Mouse (Mus musculus): ENCODE measurements at regions not wholly inside any gene's neighbourhood (a gene's known extent, or its start where the extent isn't known, plus 50 kb on each side); places are given as distances from the start of the nearest gene placed in this dataset.

- Histone ChIP-seq H3K36me3 (ENCODE audit: control insufficient read depth, insufficient read depth, low read length) (no peaks in the 10 kb centered on the region), H3K4me1 (ENCODE audit: control insufficient read depth, insufficient read depth, low read depth, low read length) (no peaks in the 10 kb centered on the region), H3K27me3 (replicated peaks; ENCODE audit: control insufficient read depth, insufficient read depth, low read length) (no peaks in the 10 kb centered on the region), H3K4me2 (ENCODE audit: low read length) (no peak overlapping the region), H3K27ac (ENCODE audit: low read depth, low read length) (no peak overlapping the region), H3K9me3 (ENCODE audit: control insufficient read depth, low read length) (no peaks in the 10 kb centered on the region), H3K9ac (ENCODE audit: low read depth, low read length) (no peak overlapping the region), H3K4me3 (ENCODE audit: low read length) (no peak overlapping the region)
- WGBS = 66% methylated on average over 3 of the region's 3 CpGs
- ATAC-seq = no peak
These were observed 308.1 kb downstream of the Gm826 start for GRCm38 (mm10) chr2:160025911-160026310.

GRCm38 (mm10) chr2:160021541-160021940 lies 312.4 kb downstream of the Gm826 start:
- H3K9ac ChIP-seq (ENCODE audit: low read depth, low read length) = no peak overlapping the region
- no peaks in the 10 kb centered on the region for H3K36me3 ChIP-seq (ENCODE audit: control insufficient read depth, insufficient read depth, low read length)
- H3K4me1 ChIP-seq (ENCODE audit: control insufficient read depth, insufficient read depth, low read depth, low read length) = peaks cover 3% of the 10 kb centered on the region; the same call in 1 of the 2 replicates
- WGBS = 74% methylated on average over 4 of the region's 4 CpGs
- no peak overlapping the region for H3K4me3 ChIP-seq (ENCODE audit: low read length)
- H3K27ac ChIP-seq (ENCODE audit: low read depth, low read length) = no peak overlapping the region
- H3K4me2 ChIP-seq (ENCODE audit: low read length) = no peak overlapping the region
- no peaks in the 10 kb centered on the region for H3K27me3 ChIP-seq (replicated peaks; ENCODE audit: control insufficient read depth, insufficient read depth, low read length)
- H3K9me3 ChIP-seq (ENCODE audit: control insufficient read depth, low read length) = no peaks in the 10 kb centered on the region
- ATAC-seq = no peak

DNA sequence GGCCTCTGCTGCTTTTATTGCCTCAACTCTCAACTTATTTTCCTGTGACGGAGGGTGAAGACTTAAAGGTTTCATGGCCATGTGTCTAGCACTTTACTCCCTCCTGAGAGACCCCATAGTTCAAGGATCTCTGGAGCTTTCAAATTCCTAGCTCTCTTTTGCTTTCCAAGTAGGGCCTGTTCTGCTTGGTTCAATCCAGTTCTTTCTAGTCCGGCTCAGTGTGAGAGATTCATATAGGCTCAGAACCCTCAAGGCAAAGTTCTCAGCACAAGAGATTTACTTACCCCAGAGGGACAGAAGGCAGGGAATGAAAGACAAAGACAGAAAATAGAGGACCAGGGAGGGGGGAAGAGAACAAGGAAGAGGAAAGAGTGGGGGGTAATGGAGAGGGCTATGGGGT lies 313.1 kb downstream of the Gm826 start:
- Histone ChIP-seq H3K27me3 (replicated peaks; ENCODE audit: control insufficient read depth, insufficient read depth, low read length) (no peaks in the 10 kb centered on the region), H3K27ac (ENCODE audit: low read depth, low read length) (no peak overlapping the region), H3K9ac (ENCODE audit: low read depth, low read length) (no peak overlapping the region), H3K36me3 (ENCODE audit: control insufficient read depth, insufficient read depth, low read length) (no peaks in the 10 kb centered on the region), H3K4me2 (ENCODE audit: low read length) (no peak overlapping the region), H3K4me3 (ENCODE audit: low read length) (no peak overlapping the region), H3K9me3 (ENCODE audit: control insufficient read depth, low read length) (no peaks in the 10 kb centered on the region), H3K4me1 (ENCODE audit: control insufficient read depth, insufficient read depth, low read depth, low read length) (peaks cover 3% of the 10 kb centered on the region; the same call in 1 of the 2 replicates)
- 87% methylated on average over 2 of the region's 2 CpGs for WGBS
- no peak for ATAC-seq

- 47% methylated on average over 5 of the region's 5 CpGs for WGBS
- Histone ChIP-seq H3K4me3 (ENCODE audit: low read length) (no peak overlapping the region), H3K27me3 (replicated peaks; ENCODE audit: control insufficient read depth, insufficient read depth, low read length) (no peaks in the 10 kb centered on the region), H3K4me1 (ENCODE audit: control insufficient read depth, insufficient read depth, low read depth, low read length) (peaks cover 3% of the 10 kb centered on the region; the same call in 1 of the 2 replicates), H3K9ac (ENCODE audit: low read depth, low read length) (no peak overlapping the region), H3K4me2 (ENCODE audit: low read length) (no peak overlapping the region), H3K9me3 (ENCODE audit: control insufficient read depth, low read length) (no peaks in the 10 kb centered on the region), H3K27ac (ENCODE audit: low read depth, low read length) (no peak overlapping the region), H3K36me3 (ENCODE audit: control insufficient read depth, insufficient read depth, low read length) (no peaks in the 10 kb centered on the region)
- no peak for ATAC-seq
These were observed 316.7 kb downstream of the Gm826 start for GRCm38 (mm10) chr2:160017020-160017812.

- no peaks in the 10 kb centered on the region for H3K27me3 ChIP-seq (replicated peaks; ENCODE audit: control insufficient read depth, insufficient read depth, low read length)
- H3K4me3 ChIP-seq (ENCODE audit: low read length) = no peak overlapping the region
- no peaks in the 10 kb centered on the region for H3K4me1 ChIP-seq (ENCODE audit: control insufficient read depth, insufficient read depth, low read depth, low read length)
- 89% methylated on average over 6 of the region's 6 CpGs for WGBS
- no peak for ATAC-seq
- no peak overlapping the region for H3K9ac ChIP-seq (ENCODE audit: low read depth, low read length)
- H3K36me3 ChIP-seq (ENCODE audit: control insufficient read depth, insufficient read depth, low read length) = no peaks in the 10 kb centered on the region
- no peak overlapping the region for H3K27ac ChIP-seq (ENCODE audit: low read depth, low read length)
- no peak overlapping the region for H3K4me2 ChIP-seq (ENCODE audit: low read length)
- H3K9me3 ChIP-seq (ENCODE audit: control insufficient read depth, low read length) = no peaks in the 10 kb centered on the region
These were observed 322.5 kb downstream of the Gm826 start for GRCm38 (mm10) chr2:160011421-160011820.

DNA sequence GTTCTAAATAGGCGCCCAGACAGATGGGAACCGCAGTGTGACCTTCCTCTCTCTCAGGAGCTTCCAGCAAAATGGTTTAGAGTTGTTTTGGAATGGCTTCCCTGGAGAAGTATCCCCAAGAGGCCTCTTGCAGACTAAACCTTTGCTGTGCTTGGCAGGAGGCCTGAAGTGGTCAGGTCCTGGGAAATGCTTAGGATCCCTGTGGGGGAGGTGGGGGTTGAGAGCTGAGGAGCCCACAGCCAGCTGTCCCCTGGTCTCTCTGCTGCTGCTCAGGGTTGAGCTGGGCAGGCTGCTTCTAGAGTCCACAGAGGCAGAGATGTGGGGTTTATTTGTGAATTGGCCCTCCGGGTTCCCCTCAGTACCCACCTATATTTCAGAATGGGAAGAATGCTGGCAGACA lies 331.3 kb downstream of the Gm826 start:
- Histone ChIP-seq H3K4me2 (ENCODE audit: low read length) (no peak overlapping the region), H3K9me3 (ENCODE audit: control insufficient read depth, low read length) (no peaks in the 10 kb centered on the region), H3K9ac (ENCODE audit: low read depth, low read length) (no peak overlapping the region), H3K4me3 (ENCODE audit: low read length) (no peak overlapping the region), H3K27ac (ENCODE audit: low read depth, low read length) (no peak overlapping the region), H3K36me3 (ENCODE audit: control insufficient read depth, insufficient read depth, low read length) (no peaks in the 10 kb centered on the region), H3K27me3 (replicated peaks; ENCODE audit: control insufficient read depth, insufficient read depth, low read length) (no peaks in the 10 kb centered on the region), H3K4me1 (ENCODE audit: control insufficient read depth, insufficient read depth, low read depth, low read length) (no peaks in the 10 kb centered on the region)
- 66% methylated on average over 3 of the region's 3 CpGs for WGBS
- ATAC-seq = no peak

- H3K36me3 ChIP-seq (ENCODE audit: control insufficient read depth, insufficient read depth, low read length) = no peaks in the 10 kb centered on the region
- no peak overlapping the region for H3K4me3 ChIP-seq (ENCODE audit: low read length)
- no peaks in the 10 kb centered on the region for H3K4me1 ChIP-seq (ENCODE audit: control insufficient read depth, insufficient read depth, low read depth, low read length)
- no peak for ATAC-seq
- no peaks in the 10 kb centered on the region for H3K27me3 ChIP-seq (replicated peaks; ENCODE audit: control insufficient read depth, insufficient read depth, low read length)
- no peak overlapping the region for H3K9ac ChIP-seq (ENCODE audit: low read depth, low read length)
- H3K9me3 ChIP-seq (ENCODE audit: control insufficient read depth, low read length) = no peaks in the 10 kb centered on the region
- H3K27ac ChIP-seq (ENCODE audit: low read depth, low read length) = no peak overlapping the region
- WGBS = 71% methylated on average over 4 of the region's 4 CpGs
- no peak overlapping the region for H3K4me2 ChIP-seq (ENCODE audit: low read length)
These were observed 333.5 kb downstream of the Gm826 start for GRCm38 (mm10) chr2:160000449-160000848.

GRCm38 (mm10) chr2:159997395-159997794 lies 336.6 kb downstream of the Gm826 start:
- Histone ChIP-seq H3K4me1 (ENCODE audit: control insufficient read depth, insufficient read depth, low read depth, low read length) (no peaks in the 10 kb centered on the region), H3K36me3 (ENCODE audit: control insufficient read depth, insufficient read depth, low read length) (no peaks in the 10 kb centered on the region), H3K9me3 (ENCODE audit: control insufficient read depth, low read length) (no peaks in the 10 kb centered on the region), H3K9ac (ENCODE audit: low read depth, low read length) (no peak overlapping the region), H3K27me3 (replicated peaks; ENCODE audit: control insufficient read depth, insufficient read depth, low read length) (no peaks in the 10 kb centered on the region), H3K27ac (ENCODE audit: low read depth, low read length) (no peak overlapping the region), H3K4me2 (ENCODE audit: low read length) (no peak overlapping the region), H3K4me3 (ENCODE audit: low read length) (no peak overlapping the region)
- no peak for ATAC-seq
- 89% methylated on average over 9 of the region's 9 CpGs for WGBS

DNA sequence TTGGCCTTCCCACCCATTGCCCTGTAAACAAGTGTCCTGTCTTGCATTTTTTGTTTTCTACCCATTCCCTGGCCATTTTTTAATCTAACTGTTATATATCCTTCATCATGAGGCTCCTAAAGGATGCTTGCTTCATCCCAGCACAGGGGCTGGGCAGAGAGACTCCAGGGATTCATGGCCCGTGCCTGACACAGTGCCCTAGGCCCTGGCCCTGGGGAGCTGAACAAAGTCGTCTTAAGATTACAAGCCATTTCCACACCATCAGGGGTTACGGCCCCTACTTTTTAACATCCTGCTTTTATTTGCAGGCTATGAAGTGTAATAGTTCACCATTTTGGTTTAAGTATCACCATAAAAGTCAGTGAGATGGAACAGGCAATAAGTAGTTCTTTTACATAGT lies 339.5 kb downstream of the Gm826 start:
- Histone ChIP-seq H3K4me2 (ENCODE audit: low read length) (no peak overlapping the region), H3K4me1 (ENCODE audit: control insufficient read depth, insufficient read depth, low read depth, low read length) (no peaks in the 10 kb centered on the region), H3K36me3 (ENCODE audit: control insufficient read depth, insufficient read depth, low read length) (no peaks in the 10 kb centered on the region), H3K4me3 (ENCODE audit: low read length) (no peak overlapping the region), H3K9me3 (ENCODE audit: control insufficient read depth, low read length) (no peaks in the 10 kb centered on the region), H3K27ac (ENCODE audit: low read depth, low read length) (no peak overlapping the region), H3K27me3 (replicated peaks; ENCODE audit: control insufficient read depth, insufficient read depth, low read length) (no peaks in the 10 kb centered on the region), H3K9ac (ENCODE audit: low read depth, low read length) (no peak overlapping the region)
- WGBS = 65% methylated on average over 3 of the region's 3 CpGs
- ATAC-seq = no peak

Measured in hindbrain, embryonic 16.5 days (tissue).